Mouse (Mus musculus): ENCODE results near the gene Gimap8. TPM values are rescaled to one million over a fixed set of nuclear protein-coding genes. Genes with fewer than 3 reads are reported as not detected.

The Gimap8 gene
- total and polyA plus RNA-seq, 3 experiments, result 21.6 to 28.5 (median 27.5) TPM

- Histone ChIP-seq H3K79me2 (replicated peaks; ENCODE audit: control insufficient read depth, extremely low read depth, insufficient read depth, poor library complexity, severe bottlenecking) (no peaks in the 10 kb centered on the region; the same call in 1 of the 2 replicates), H3K27me3 (replicated peaks) (no peaks in the 10 kb centered on the region), H3K27ac (ENCODE audit: insufficient read depth, low read depth) (no peak overlapping the region), H3K36me3 (replicated peaks in 1 of 2; ENCODE audit: control insufficient read depth in 1 of 2, insufficient read depth in 1 of 2, low read length in 1 of 2) (peaks cover 7 to 51% of the 10 kb centered on the region in 2 experiments), H3K4me2 (ENCODE audit: insufficient read depth, low read depth, poor library complexity, severe bottlenecking) (peak overlapping the region; percentile 61; the same call in 1 of the 2 replicates), H3K9ac (ENCODE audit: insufficient read depth, low read depth) (peak overlapping the region; percentile 62), H3K9me3 (replicated peaks; ENCODE audit: low read length) (no peaks in the 10 kb centered on the region), H3K4me3 (replicated peaks in 1 of 3; ENCODE audit: low read depth in 2 of 3, low read length in 2 of 3, poor library complexity in 1 of 3) (peak overlapping the region; percentile 55 to 65 (median 61)), H3K4me1 (ENCODE audit: control insufficient read depth in 1 of 2, insufficient read depth in 2 of 2) (peaks cover 10 to 28% of the 10 kb centered on the region in 2 experiments; a peak in 2 of 4 replicates)
- DNase-seq (ENCODE audit: extremely low read depth), result peak; percentile 8
- in situ Hi-C loops (cut with MboI; ENCODE audit: low pct_ligation_motif_present, low pct_unique_long_range_greater_than_20kb, low sequenced_read_pairs), result loop anchor here (5.0 to 25.0 kb wide), 2 partner anchors 70 to 335 kb away; partner anchors contain the start of gene Doxl2
- dilution Hi-C loops (cut with MboI; ENCODE audit: extremely low pct_ligation_motif_present, extremely low pct_unique_long_range_greater_than_20kb, low sequenced_read_pairs), result loop anchor here (25.0 kb wide), 1 partner anchor 135 kb away; the partner anchor contains the start of gene Gimap3
- TF ChIP-seq UBTF (IDR thresholded peaks at IDR 0.05; ENCODE audit: low read depth, low read length), result no peak
- no peak for TF ChIP-seq ETS1 (conservative IDR thresholded peaks at IDR 0.05; ENCODE audit: low read depth, low read length)
- TF ChIP-seq SIN3A (IDR thresholded peaks at IDR 0.05; ENCODE audit: low read length), result no peak
- no peak for TF ChIP-seq USF1 (IDR thresholded peaks at IDR 0.05; ENCODE audit: low read depth, low read length)
- TF ChIP-seq CTCF (conservative IDR thresholded peaks at IDR 0.05 in 1 of 2, IDR thresholded peaks at IDR 0.05 in 1 of 2; ENCODE audit: low read depth in 2 of 2, low read length in 2 of 2), result no peak
- TF ChIP-seq ELF1 (IDR thresholded peaks at IDR 0.05; ENCODE audit: low read depth, low read length), result no peak; the same call in 1 of the 2 replicates
- no peak for TF ChIP-seq BHLHE40 (IDR thresholded peaks at IDR 0.05; ENCODE audit: low read depth, low read length)
- TF ChIP-seq ZMIZ1 (IDR thresholded peaks at IDR 0.05; ENCODE audit: low read depth, low read length), result no peak
- no peak for TF ChIP-seq CHD2 (IDR thresholded peaks at IDR 0.05; ENCODE audit: low read length)
- TF ChIP-seq ZNF384 (IDR thresholded peaks at IDR 0.05; ENCODE audit: low read depth, low read length), result no peak
- TF ChIP-seq MAZ (IDR thresholded peaks at IDR 0.05; ENCODE audit: low read depth, low read length), result no peak
- no peak for TF ChIP-seq HCFC1 (IDR thresholded peaks at IDR 0.05; ENCODE audit: low read depth, low read length)
- TF ChIP-seq MXI1 (IDR thresholded peaks at IDR 0.05; ENCODE audit: low read depth, low read length), result no peak
- no peak for TF ChIP-seq RAD21 (IDR thresholded peaks at IDR 0.05; ENCODE audit: low read depth, low read length)
These were observed 19.5 kb upstream of the Gimap8 start for GRCm38 (mm10) chr6:48627511-48627924.

- Histone ChIP-seq H3K4me1 (ENCODE audit: control insufficient read depth in 1 of 2, insufficient read depth in 2 of 2) (peaks cover 7 to 25% of the 10 kb centered on the region in 2 experiments; a peak in 2 of 4 replicates), H3K36me3 (replicated peaks in 1 of 2; ENCODE audit: control insufficient read depth in 1 of 2, insufficient read depth in 1 of 2, low read length in 1 of 2) (peaks cover 7 to 60% of the 10 kb centered on the region in 2 experiments), H3K27me3 (replicated peaks) (no peaks in the 10 kb centered on the region), H3K9ac (ENCODE audit: insufficient read depth, low read depth) (peak overlapping the region; percentile 22; the same call in 1 of the 2 replicates), H3K4me2 (ENCODE audit: insufficient read depth, low read depth, poor library complexity, severe bottlenecking) (peak overlapping the region; percentile 61), H3K79me2 (replicated peaks; ENCODE audit: control insufficient read depth, extremely low read depth, insufficient read depth, poor library complexity, severe bottlenecking) (no peaks in the 10 kb centered on the region; the same call in 1 of the 2 replicates), H3K9me3 (replicated peaks; ENCODE audit: low read length) (no peaks in the 10 kb centered on the region), H3K4me3 (replicated peaks in 1 of 3; ENCODE audit: low read depth in 2 of 3, low read length in 2 of 3, poor library complexity in 1 of 3) (no peak overlapping the region), H3K27ac (ENCODE audit: insufficient read depth, low read depth) (no peak overlapping the region)
- no peak for DNase-seq (ENCODE audit: extremely low read depth)
- in situ Hi-C loops (cut with MboI; ENCODE audit: low pct_ligation_motif_present, low pct_unique_long_range_greater_than_20kb, low sequenced_read_pairs) (loop anchor here (5.0 to 25.0 kb wide), 2 partner anchors 71 to 334 kb away; partner anchors contain the start of gene Doxl2), dilution Hi-C loops (cut with MboI; ENCODE audit: extremely low pct_ligation_motif_present, extremely low pct_unique_long_range_greater_than_20kb, low sequenced_read_pairs) (loop anchor here (25.0 kb wide), 1 partner anchor 134 kb away; the partner anchor contains the start of gene Gimap3)
- TF ChIP-seq PAX5 (IDR thresholded peaks at IDR 0.05; ENCODE audit: low read length), result no peak
- TF ChIP-seq USF2 (conservative IDR thresholded peaks at IDR 0.05; ENCODE audit: low read depth, low read length), result no peak
- no peak for TF ChIP-seq ZNF384 (IDR thresholded peaks at IDR 0.05; ENCODE audit: low read depth, low read length)
- TF ChIP-seq ZC3H11A (IDR thresholded peaks at IDR 0.05; ENCODE audit: low read depth, low read length), result no peak
- no peak for TF ChIP-seq JUN (IDR thresholded peaks at IDR 0.05; ENCODE audit: insufficient read depth, low read depth, low read length)
- TF ChIP-seq ZMIZ1 (IDR thresholded peaks at IDR 0.05; ENCODE audit: low read depth, low read length), result no peak
- TF ChIP-seq IRF4 (IDR thresholded peaks at IDR 0.05; ENCODE audit: low read depth, low read length), result no peak
- TF ChIP-seq SIN3A (IDR thresholded peaks at IDR 0.05; ENCODE audit: low read length), result no peak
- no peak for TF ChIP-seq ZKSCAN1 (IDR thresholded peaks at IDR 0.05; ENCODE audit: borderline replicate concordance, low read depth, low read length)
- no peak for TF ChIP-seq POLR2A (IDR thresholded peaks at IDR 0.05; ENCODE audit: low read depth, low read length)
These were observed 18.7 kb upstream of the Gimap8 start for GRCm38 (mm10) chr6:48628377-48628776.
